Mouse (Mus musculus) liver, adult 2 months (tissue): ENCODE measurements around the gene Dnah2.

Experiments used
- CTCF ChIP-seq: fragments of 200-500 bp; IDR thresholded peaks from 2 replicates; pipeline ENCODE4 v1.5.1; 2011; ENCODE audit warnings: low read depth, low read length, control low read depth
- POLR2A ChIP-seq: fragments of 200-500 bp; IDR thresholded peaks from 2 replicates; pipeline ENCODE4 v1.6.1; 2011; ENCODE audit warnings: low read length, control low read depth; ENCODE audit not compliant: insufficient read depth; ENCODE audit errors: extremely low read depth

- TF ChIP-seq CTCF (no peak), POLR2A (no peak)
Observed at GRCm38 (mm10) chr11:69371601-69372000, 177.3 kb downstream of the Dnah2 start.
